ENCODE assay signal across 8 mouse cellular contexts in the genomic region with DNA sequence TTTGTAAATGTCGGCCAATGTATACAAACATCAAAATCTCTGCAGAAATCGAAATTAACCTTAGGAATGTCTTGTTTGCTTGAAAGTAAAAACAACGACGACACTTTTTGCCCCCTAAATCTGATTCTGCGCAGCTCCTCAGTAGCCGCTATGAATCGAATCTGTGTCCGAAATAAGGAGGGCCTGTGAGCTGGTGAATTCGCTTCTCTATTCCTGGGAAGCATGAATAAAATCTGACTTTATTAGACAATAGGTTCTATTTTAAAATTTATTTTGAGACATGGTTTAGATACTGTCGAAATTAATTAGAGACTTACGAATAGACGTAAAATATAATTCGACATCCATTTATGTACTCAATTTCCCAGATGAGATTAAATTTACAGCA. TPM values are rescaled to one million over a fixed set of nuclear protein-coding genes. Genes with fewer than 3 reads are reported as not detected.
A peak's percentile ranks its signal among the peaks of the same experiment; 100 is the strongest.
DNase-seq lines count a peak whose midpoint lies in the region; ATAC-seq and TF ChIP-seq lines count a peak whose summit lies in the region.

No protein-coding gene starts in this region.

- no peak for TF ChIP-seq CTCF in ES-Bruce4 (IDR thresholded peaks at IDR 0.05; ENCODE audit: low read depth, low read length)

- peak overlapping the region; percentile 84 for H3K27ac ChIP-seq in heart, embryonic 10.5 days
- H3K27ac ChIP-seq in ES-Bruce4 (ENCODE audit: insufficient read depth, low read length) = no peak overlapping the region
- peak overlapping the region; percentile 99 for H3K27ac ChIP-seq in forebrain, embryonic 16.5 days (ENCODE audit: low read length)
- no peak overlapping the region for H3K27ac ChIP-seq in liver, embryonic 16.5 days (ENCODE audit: low read length)

- no peaks in the 10 kb centered on the region for H3K27me3 ChIP-seq in heart, embryonic 10.5 days (ENCODE audit: insufficient read depth, poor library complexity, severe bottlenecking)
- no peaks in the 10 kb centered on the region for H3K27me3 ChIP-seq in ES-Bruce4 (ENCODE audit: control insufficient read depth, insufficient read depth, low read length, poor library complexity, severe bottlenecking)
- H3K27me3 ChIP-seq in forebrain, embryonic 16.5 days (replicated peaks; ENCODE audit: control insufficient read depth, insufficient read depth, low read length) = no peaks in the 10 kb centered on the region
- no peaks in the 10 kb centered on the region; the same call in none of the 2 replicates for H3K27me3 ChIP-seq in liver, embryonic 16.5 days (ENCODE audit: control insufficient read depth, insufficient read depth, low read depth, low read length)

- ATAC-seq in forebrain, embryonic 16.5 days = peak; percentile 26
- no peak for ATAC-seq in liver, embryonic 16.5 days (ENCODE audit: low read depth)

- peak overlapping the region; percentile 69 for H3K4me2 ChIP-seq in forebrain, embryonic 16.5 days (ENCODE audit: low read length)
- H3K4me2 ChIP-seq in liver, embryonic 16.5 days (ENCODE audit: low read depth, low read length) = peak overlapping the region; percentile 85

- no peaks in the 10 kb centered on the region for H3K9me3 ChIP-seq in heart, embryonic 10.5 days
- no peaks in the 10 kb centered on the region for H3K9me3 ChIP-seq in ES-Bruce4 (replicated peaks; ENCODE audit: control insufficient read depth, insufficient read depth, low read length, poor library complexity, severe bottlenecking)
- no peaks in the 10 kb centered on the region for H3K9me3 ChIP-seq in forebrain, embryonic 16.5 days (ENCODE audit: control insufficient read depth, low read length)
- H3K9me3 ChIP-seq in liver, embryonic 16.5 days (replicated peaks; ENCODE audit: control insufficient read depth, low read length) = no peaks in the 10 kb centered on the region

- H3K9ac ChIP-seq in ES-Bruce4 (ENCODE audit: low read depth, poor library complexity, severe bottlenecking) = peak overlapping the region; percentile 79
- H3K9ac ChIP-seq in forebrain, embryonic 16.5 days (replicated peaks; ENCODE audit: low read depth, low read length) = peak overlapping the region; percentile 60
- no peak overlapping the region for H3K9ac ChIP-seq in liver, embryonic 16.5 days (ENCODE audit: low read depth, low read length)

- no peak for DNase-seq in heart, embryonic 10.5 days (ENCODE audit: low spot score)
- DNase-seq in heart, postnatal 10 days = no peak
- DNase-seq in right cerebral cortex, postnatal 14 days = no peak
- no peak for DNase-seq in left cerebral cortex, adult 8-10 months (ENCODE audit: low spot score in 2 of 2)
- DNase-seq in urinary bladder, postnatal 14 days (ENCODE audit: low spot score) = no peak

- intact Hi-C loops in heart, postnatal 10 days (cut with DNase I) = loop anchor here (2.0 kb wide), 1 partner anchor 14 kb away; the partner anchor contains the start of gene Tspyl1

- H3K4me1 ChIP-seq in heart, embryonic 10.5 days = peaks cover 38% of the 10 kb centered on the region
- no peaks in the 10 kb centered on the region for H3K4me1 ChIP-seq in ES-Bruce4 (ENCODE audit: control insufficient read depth, insufficient read depth, low read length)
- peaks cover 36% of the 10 kb centered on the region for H3K4me1 ChIP-seq in forebrain, embryonic 16.5 days (replicated peaks; ENCODE audit: control insufficient read depth, insufficient read depth, low read length)
- peaks cover 13% of the 10 kb centered on the region for H3K4me1 ChIP-seq in liver, embryonic 16.5 days (ENCODE audit: control insufficient read depth, low read depth, low read length)

- H3K4me3 ChIP-seq in heart, embryonic 10.5 days = peak overlapping the region; percentile 80
- peak overlapping the region; percentile 61; the same call in 1 of the 2 replicates for H3K4me3 ChIP-seq in ES-Bruce4 (ENCODE audit: low read depth, low read length)
- H3K4me3 ChIP-seq in forebrain, embryonic 16.5 days (replicated peaks; ENCODE audit: low read length) = peak overlapping the region; percentile 78
- H3K4me3 ChIP-seq in liver, embryonic 16.5 days (ENCODE audit: low read depth, low read length) = peak overlapping the region; percentile 64

- TF ChIP-seq POLR2A in ES-Bruce4 (IDR thresholded peaks at IDR 0.05; ENCODE audit: insufficient read depth, low read length) = no peak

- 5% methylated on average over 13 of the region's 13 CpGs for WGBS in heart, embryonic 10.5 days
- 2% methylated on average over 13 of the region's 13 CpGs for WGBS in forebrain, embryonic 16.5 days
- WGBS in liver, embryonic 16.5 days (ENCODE audit: insufficient replicate concordance) = 9% methylated on average over 13 of the region's 13 CpGs

- no peak for TF ChIP-seq EP300 in ES-Bruce4 (IDR thresholded peaks at IDR 0.05; ENCODE audit: insufficient read depth, low read depth, low read length)

- no peaks in the 10 kb centered on the region for H3K36me3 ChIP-seq in heart, embryonic 10.5 days
- H3K36me3 ChIP-seq in ES-Bruce4 (ENCODE audit: control insufficient read depth, insufficient read depth, low read length, poor library complexity, severe bottlenecking) = no peaks in the 10 kb centered on the region
- no peaks in the 10 kb centered on the region; the same call in 1 of the 2 replicates for H3K36me3 ChIP-seq in forebrain, embryonic 16.5 days (ENCODE audit: control insufficient read depth, insufficient read depth)
- no peaks in the 10 kb centered on the region for H3K36me3 ChIP-seq in liver, embryonic 16.5 days (ENCODE audit: control insufficient read depth, insufficient read depth)

RNA-seq across cellular contexts. Expression of gene Tspyl4, which starts 0.3 kb away (rescaled TPM):
- 20.7 and 21.7 TPM in 2 replicates for polyA plus RNA-seq in heart, embryonic 10.5 days (2016; fragmentation: Nextera tagmentation; extraction: Ambion mirVana)
- total RNA-seq in heart, postnatal 10 days (2021) = 10 to 100 TPM; 12.3 to 13.6 TPM
- polyA plus RNA-seq in ES-Bruce4 (2011; ENCODE audit: insufficient read depth, insufficient read length, low read depth, missing spikeins) = 1.2 and 1.8 TPM in 2 replicates
- 216 and 262 TPM in 2 replicates for polyA plus RNA-seq in forebrain, embryonic 16.5 days (2015; fragmentation: Nextera tagmentation; extraction: Ambion mirVana)
- 0.39 and 0.71 TPM in 2 replicates for polyA plus RNA-seq in liver, embryonic 16.5 days (2015; fragmentation: Nextera tagmentation; extraction: Ambion mirVana)
- 100 to 1,000 TPM; 388 to 444 (median 418) TPM for total RNA-seq in left cerebral cortex, adult 8-10 months (2022)

RNA-seq across cellular contexts. Expression of gene Tspyl1, which starts 14.9 kb away (rescaled TPM):
- polyA plus RNA-seq in heart, embryonic 10.5 days (2016; fragmentation: Nextera tagmentation; extraction: Ambion mirVana) = 57.5 and 69.9 TPM in 2 replicates
- 10 to 100 TPM; 52.3 to 57.4 TPM for total RNA-seq in heart, postnatal 10 days (2021)
- 35.3 and 36.8 TPM in 2 replicates for polyA plus RNA-seq in ES-Bruce4 (2011; ENCODE audit: insufficient read depth, insufficient read length, low read depth, missing spikeins)
- 138 TPM in 2 replicates for polyA plus RNA-seq in forebrain, embryonic 16.5 days (2015; fragmentation: Nextera tagmentation; extraction: Ambion mirVana)
- polyA plus RNA-seq in liver, embryonic 16.5 days (2015; fragmentation: Nextera tagmentation; extraction: Ambion mirVana) = 22.5 and 24.5 TPM in 2 replicates
- 100 to 1,000 TPM; 159 to 186 (median 174) TPM for total RNA-seq in left cerebral cortex, adult 8-10 months (2022)

Comparison
In these comparisons a context has a peak if more than half of its experiments do, and no peak if none do; other contexts are left out.
1. H3K27ac ChIP-seq: peak in heart, embryonic 10.5 days (single experiment) and forebrain, embryonic 16.5 days (single experiment); none in ES-Bruce4 (single experiment) and liver, embryonic 16.5 days (single experiment).
2. Peak in every context shown above with its lines, with median percentiles within 50 percentile points of each other: H3K4me3 ChIP-seq.